Comparison of ENCODE assay signal across 21 mouse cellular contexts in genomic region chr6:121322381-121323110, GRCm38 (mm10). TPM values are rescaled to one million over a fixed set of nuclear protein-coding genes. Genes with fewer than 3 reads are reported as not detected.
DNase-seq lines count a peak whose midpoint lies in the region; ATAC-seq and TF ChIP-seq lines count a peak whose summit lies in the region.
"Had no signal": no experiment of that assay in that cellular context is flagged by ENCODE, and none has a peak within 500 bp of the region (broad histone marks: within the 10 kb centered on the region; RNA-seq: fewer than 3 reads in every experiment).

No protein-coding gene starts in this region.

- 0 out of 2 replicates have a peak overlapping the region, but pooled peaks have one; percentile 1 for H3K27ac ChIP-seq in kidney, postnatal 0 days
- H3K27ac ChIP-seq in intestine, embryonic 15.5 days, result no peak overlapping the region
- H3K27ac ChIP-seq: embryonic facial prominence, embryonic 10.5 days; forebrain, embryonic 10.5 days; hindbrain, embryonic 15.5 days had no signal

- TF ChIP-seq CTCF in kidney, postnatal 0 days (IDR thresholded peaks at IDR 0.05; ENCODE audit: low read depth), result no peak

- no peak for ATAC-seq in kidney, postnatal 0 days (replicated peaks; ENCODE audit: low FRiP score, low read depth)
- no peak for ATAC-seq in intestine, embryonic 15.5 days
- no peak for ATAC-seq in activated CD4-positive, CD25-positive, alpha-beta regulatory T cell, adult 4 months
- ATAC-seq: forebrain, embryonic 14.5 days; Patski had no signal

- H3K4me1 ChIP-seq in kidney, postnatal 0 days (replicated peaks; ENCODE audit: insufficient read depth, low read length), result 0 out of 2 replicates have a peak, but pooled peaks cover 7% of the 10 kb centered on the region
- no peaks in the 10 kb centered on the region for H3K4me1 ChIP-seq in intestine, embryonic 15.5 days (replicated peaks)
- H3K4me1 ChIP-seq: hindbrain, embryonic 15.5 days had no signal

- no peak overlapping the region for H3K4me3 ChIP-seq in kidney, postnatal 0 days (replicated peaks; ENCODE audit: low read depth, low read length)
- H3K4me3 ChIP-seq in intestine, embryonic 15.5 days (replicated peaks), result no peak overlapping the region
- H3K4me3 ChIP-seq: embryonic facial prominence, embryonic 10.5 days; forebrain, embryonic 10.5 days; heart, embryonic 12.5 days; hindbrain, embryonic 15.5 days had no signal

- no peak overlapping the region for H3K4me2 ChIP-seq in kidney, postnatal 0 days (ENCODE audit: low read length)
- no peak overlapping the region for H3K4me2 ChIP-seq in intestine, embryonic 15.5 days (replicated peaks)
- H3K4me2 ChIP-seq: heart, embryonic 12.5 days; hindbrain, embryonic 15.5 days had no signal

- H3K36me3 ChIP-seq in kidney, postnatal 0 days (ENCODE audit: insufficient read depth, low read length), result no peaks in the 10 kb centered on the region
- H3K36me3 ChIP-seq in intestine, embryonic 15.5 days, result no peaks in the 10 kb centered on the region
- H3K36me3 ChIP-seq: embryonic facial prominence, embryonic 10.5 days; forebrain, embryonic 10.5 days; heart, embryonic 12.5 days; hindbrain, embryonic 15.5 days had no signal

- H3K9me3 ChIP-seq in kidney, postnatal 0 days (replicated peaks; ENCODE audit: low read length), result no peaks in the 10 kb centered on the region
- no peaks in the 10 kb centered on the region for H3K9me3 ChIP-seq in intestine, embryonic 15.5 days
- H3K9me3 ChIP-seq: embryonic facial prominence, embryonic 10.5 days; forebrain, embryonic 10.5 days; heart, embryonic 12.5 days; hindbrain, embryonic 15.5 days had no signal

- no peak overlapping the region for H3K9ac ChIP-seq in kidney, postnatal 0 days (ENCODE audit: low read depth, low read length)
- no peak overlapping the region for H3K9ac ChIP-seq in intestine, embryonic 15.5 days
- H3K9ac ChIP-seq: heart, embryonic 12.5 days; hindbrain, embryonic 15.5 days had no signal

- H3K27me3 ChIP-seq in kidney, postnatal 0 days (ENCODE audit: insufficient read depth, low read length), result no peaks in the 10 kb centered on the region
- H3K27me3 ChIP-seq in intestine, embryonic 15.5 days (replicated peaks), result no peaks in the 10 kb centered on the region
- H3K27me3 ChIP-seq: heart, embryonic 12.5 days; hindbrain, embryonic 15.5 days had no signal

- peak; percentile 73 for DNase-seq in kidney, adult 18-20 months
- DNase-seq in kidney, adult 8-10 months, result peak; percentile 72 to 79
- no peak for DNase-seq in kidney, postnatal 0 days (ENCODE audit: low spot score)
- peak; percentile 78 to 83 for DNase-seq in kidney, postnatal 36 days
- DNase-seq in right cerebral cortex, postnatal 36 days (ENCODE audit: low spot score in 2 of 2), result no peak
- DNase-seq: adrenal gland, adult 8-10 months; adrenal gland, postnatal 36 days; cerebellum, adult 2 months; cerebellum, postnatal 10 days; gastrocnemius, postnatal 36 days; heart, adult 18-20 months had no signal

- 50% methylated on average over 9 of the region's 9 CpGs for WGBS in kidney, postnatal 0 days
- 82% methylated on average over 9 of the region's 9 CpGs for WGBS in intestine, embryonic 15.5 days

RNA-seq across cellular contexts. Expression of gene Slc6a12, which starts 20.3 kb away (rescaled TPM):
- 4.1 and 5.5 TPM in 2 replicates for polyA plus RNA-seq in kidney, postnatal 0 days (2015; fragmentation: Nextera tagmentation; extraction: Ambion mirVana)
- 0.11 and 0.19 TPM in 2 replicates for polyA plus RNA-seq in intestine, embryonic 15.5 days (2015; fragmentation: Nextera tagmentation; extraction: Ambion mirVana)
- not detected for polyA plus RNA-seq in activated CD4-positive, CD25-positive, alpha-beta regulatory T cell, adult 4 months (2017; shearing (Covaris generic))
- polyA plus RNA-seq: heart, embryonic 12.5 days; heart, embryonic 16.5 days; hindbrain, embryonic 11.5 days had no signal

RNA-seq across cellular contexts. Expression of gene Slc6a13, which starts 22.5 kb away (rescaled TPM):
- 43.8 and 47.6 TPM in 2 replicates for polyA plus RNA-seq in kidney, postnatal 0 days (2015; fragmentation: Nextera tagmentation; extraction: Ambion mirVana)
- 1.3 and 1.6 TPM in 2 replicates for polyA plus RNA-seq in intestine, embryonic 15.5 days (2015; fragmentation: Nextera tagmentation; extraction: Ambion mirVana)
- polyA plus RNA-seq in activated CD4-positive, CD25-positive, alpha-beta regulatory T cell, adult 4 months (2017; shearing (Covaris generic)), result under 1 TPM; 0.55 to 0.93 TPM
- polyA plus RNA-seq: Patski had no signal

Comparison
In these comparisons a context has a peak if more than half of its experiments do, and no peak if none do; other contexts are left out.
1. DNase-seq: peak in kidney, adult 18-20 months (single experiment), kidney, adult 8-10 months (2 of 2) and kidney, postnatal 36 days (2 of 2); none in kidney, postnatal 0 days (single experiment) and right cerebral cortex, postnatal 36 days (0 of 2).
2. RNA of gene Slc6a13, which starts 22.5 kb away (polyA plus RNA-seq): 43.8 to 47.6 TPM in kidney, postnatal 0 days; 1.3 to 1.6 TPM in intestine, embryonic 15.5 days and 0.55 to 0.93 TPM in activated CD4-positive, CD25-positive, alpha-beta regulatory T cell, adult 4 months; every median in the first group is over 10 times any median in the second.